Mouse (Mus musculus) lung, postnatal 0 days (tissue): Measurements from ENCODE around the gene Mrps23. TPM values are rescaled to one million over a fixed set of nuclear protein-coding genes. Genes with fewer than 3 reads are reported as not detected.

Experiments
- ATAC-seq: fragments of 200-750 bp; cut with Nextera tagmentation; 2 replicates; pipeline ENCODE4 v1.8.0; 2017; ENCODE audit warnings: moderate library complexity
- DNase-seq: peaks from one replicate; pipeline ENCODE4 v3.0.0-alpha.2; 2016; ENCODE audit warnings: low spot score
- H3K27ac ChIP-seq: fragments of 300-500 bp; sonication (generic); 2 replicates; pipeline ENCODE4 v1.5.1; 2014; ENCODE audit warnings: antibody characterized with exemption, mild to moderate bottlenecking, low read length, mixed read lengths
- H3K27me3 ChIP-seq: fragments of 300-500 bp; sonication (generic); replicated peaks from 2 replicates; pipeline ENCODE4 v1.6.1; 2014; ENCODE audit warnings: low read length, mixed read lengths; ENCODE audit not compliant: insufficient read depth
- H3K36me3 ChIP-seq: fragments of 300-500 bp; sonication (generic); 2 replicates; pipeline ENCODE4 v1.6.1; 2014; ENCODE audit warnings: low read length, mixed read lengths; ENCODE audit not compliant: insufficient read depth
- H3K4me1 ChIP-seq: fragments of 300-500 bp; sonication (generic); 2 replicates; pipeline ENCODE4 v1.6.1; 2014; ENCODE audit warnings: antibody characterized with exemption, low read depth, low read length, mixed read lengths; ENCODE audit not compliant: insufficient read depth
- H3K4me2 ChIP-seq: fragments of 300-500 bp; sonication (generic); replicated peaks from 2 replicates; pipeline ENCODE4 v1.6.1; 2014; ENCODE audit warnings: low read depth, mild to moderate bottlenecking, low read length, moderate library complexity, mixed read lengths
- H3K4me3 ChIP-seq: fragments of 300-500 bp; sonication (generic); 2 replicates; pipeline ENCODE4 v1.5.1; 2014; ENCODE audit warnings: low read depth, low read length
- H3K9ac ChIP-seq: fragments of 300-500 bp; sonication (generic); replicated peaks from 2 replicates; pipeline ENCODE4 v1.6.1; 2014; ENCODE audit warnings: low read depth, mild to moderate bottlenecking
- H3K9me3 ChIP-seq: fragments of 300-500 bp; sonication (generic); 2 replicates; pipeline ENCODE4 v1.6.1; 2016; ENCODE audit warnings: low read length, mixed read lengths
- CTCF ChIP-seq: IDR thresholded peaks from 2 replicates; pipeline ENCODE4 v1.5.1; 2016; ENCODE audit warnings: antibody characterized with exemption, mild to moderate bottlenecking
- EP300 ChIP-seq: IDR thresholded peaks from 2 replicates; pipeline ENCODE4 v1.6.1; 2016; ENCODE audit warnings: antibody characterized with exemption, mild to moderate bottlenecking, control low read depth
- WGBS: fragments of 180-500 bp; shearing (Covaris S2); extraction: QIAGEN DNeasy Blood & Tissue Kit; methylation state at CpG from one replicate; pipeline ENCODE4 v1.1.7; 2014; 5-methylcytosine and 5-hydroxymethylcytosine counted together
- polyA plus RNA-seq: library from polyadenylated mRNA; unstranded; fragments of >200 nt; fragmentation: Nextera tagmentation; extraction: Ambion mirVana; gene quantifications from 2 replicates; pipeline ENCODE4 v1.2.1, GENCODE M21; 2015

The Mrps23 gene
- polyA plus RNA-seq, 1 experiment from 2014 or later, result 46.5 TPM

DNA sequence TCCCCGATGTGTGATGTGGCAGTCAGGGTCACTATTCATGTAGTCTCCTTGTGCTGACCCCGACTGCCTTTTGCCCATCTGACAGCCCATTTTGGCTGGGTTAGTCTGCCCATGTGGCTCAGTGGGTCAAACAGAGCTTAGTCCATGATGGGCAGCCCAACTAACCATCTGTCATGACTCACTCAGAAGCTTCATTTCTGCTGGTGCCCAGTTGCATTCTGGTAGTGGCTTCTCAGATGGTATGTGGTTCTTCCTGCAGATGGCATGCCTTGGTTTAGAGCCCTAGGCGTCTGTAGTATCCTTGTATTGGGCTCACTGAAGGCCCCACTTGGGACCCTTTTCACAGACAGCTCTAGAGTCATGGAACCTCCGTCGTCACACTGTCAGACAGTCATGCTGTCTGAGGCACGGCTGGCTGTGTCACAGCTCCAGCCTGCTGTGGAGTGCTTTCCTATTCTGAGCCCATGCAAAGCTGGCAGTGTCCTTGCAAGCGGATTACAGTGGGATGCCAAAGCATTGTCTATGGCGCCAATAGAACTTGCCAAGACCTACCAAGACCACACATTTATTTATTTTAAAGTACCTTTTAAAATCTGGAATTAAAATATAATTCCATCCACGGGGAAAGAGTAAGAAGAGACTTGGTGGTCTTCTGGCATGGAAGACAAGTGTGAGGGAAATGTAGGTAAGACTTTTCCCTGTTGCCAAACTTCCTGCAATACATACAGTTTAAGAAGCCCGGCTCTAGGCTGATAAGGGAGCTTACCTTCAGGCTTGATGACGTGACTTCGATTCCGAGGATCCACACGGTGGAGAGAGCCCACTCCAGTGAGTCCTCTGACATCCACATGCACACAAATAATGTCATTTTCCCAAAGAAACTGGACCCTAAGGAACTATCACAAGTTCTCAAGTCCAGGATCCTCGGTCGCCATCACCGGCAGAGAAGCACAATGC lies 23.1 kb downstream of the Mrps23 start:
- DNase-seq, result no peak
- H3K4me3 ChIP-seq, result no peak overlapping the region
- WGBS, result 87% methylated on average over 17 of the region's 17 CpGs

DNA sequence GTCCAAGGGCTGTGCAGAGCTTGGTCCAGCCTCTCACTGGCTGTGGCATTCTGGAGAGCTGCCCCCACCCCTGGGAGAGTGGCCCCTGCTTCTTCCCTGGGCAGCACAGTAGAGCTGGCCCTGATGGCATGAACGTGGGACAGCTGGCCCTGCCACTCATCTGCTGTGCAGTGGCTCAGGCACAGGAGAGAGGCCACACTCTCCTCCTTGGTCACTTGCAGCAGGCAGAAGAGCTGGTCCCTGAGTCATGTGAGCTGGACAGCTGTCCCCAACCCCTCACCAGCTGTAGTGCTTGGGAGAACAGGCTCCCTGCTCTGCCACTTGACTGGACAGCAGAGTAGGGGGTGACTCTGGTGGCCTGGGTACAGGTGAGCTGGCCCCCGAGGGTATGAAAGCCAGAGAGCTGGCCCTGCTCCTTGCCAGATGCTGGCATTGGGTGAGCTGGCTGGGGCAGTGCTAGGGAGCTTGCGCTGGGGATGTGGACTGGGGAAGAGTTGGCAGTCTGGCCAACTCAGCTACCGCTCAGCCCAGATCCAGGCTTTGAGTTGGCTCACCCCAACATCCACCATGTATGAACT lies 27.1 kb downstream of the Mrps23 start:
- no peak overlapping the region for H3K27ac ChIP-seq
- ATAC-seq (no peak), DNase-seq (no peak)
- no peaks in the 10 kb centered on the region for H3K36me3 ChIP-seq
- H3K9me3 ChIP-seq, result no peaks in the 10 kb centered on the region
- H3K4me2 ChIP-seq, result no peak overlapping the region
- no peak overlapping the region for H3K9ac ChIP-seq
- 75% methylated on average over 4 of the region's 4 CpGs for WGBS
- H3K4me3 ChIP-seq, result no peak overlapping the region
- no peaks in the 10 kb centered on the region for H3K27me3 ChIP-seq
- TF ChIP-seq CTCF (no peak), EP300 (no peak)
- H3K4me1 ChIP-seq, result no peaks in the 10 kb centered on the region; the same call in 1 of the 2 replicates

More for the DNA sequence above, 23.1 kb downstream of the Mrps23 start:
- no peak overlapping the region for H3K9ac ChIP-seq
- H3K9me3 ChIP-seq, result no peaks in the 10 kb centered on the region
- H3K36me3 ChIP-seq, result no peaks in the 10 kb centered on the region
- no peak overlapping the region for H3K4me2 ChIP-seq
- H3K27me3 ChIP-seq, result no peaks in the 10 kb centered on the region
- no peak overlapping the region for H3K27ac ChIP-seq
- ATAC-seq, result no peak
- no peaks in the 10 kb centered on the region for H3K4me1 ChIP-seq
- TF ChIP-seq EP300, result no peak
- TF ChIP-seq CTCF, result no peak

DNA sequence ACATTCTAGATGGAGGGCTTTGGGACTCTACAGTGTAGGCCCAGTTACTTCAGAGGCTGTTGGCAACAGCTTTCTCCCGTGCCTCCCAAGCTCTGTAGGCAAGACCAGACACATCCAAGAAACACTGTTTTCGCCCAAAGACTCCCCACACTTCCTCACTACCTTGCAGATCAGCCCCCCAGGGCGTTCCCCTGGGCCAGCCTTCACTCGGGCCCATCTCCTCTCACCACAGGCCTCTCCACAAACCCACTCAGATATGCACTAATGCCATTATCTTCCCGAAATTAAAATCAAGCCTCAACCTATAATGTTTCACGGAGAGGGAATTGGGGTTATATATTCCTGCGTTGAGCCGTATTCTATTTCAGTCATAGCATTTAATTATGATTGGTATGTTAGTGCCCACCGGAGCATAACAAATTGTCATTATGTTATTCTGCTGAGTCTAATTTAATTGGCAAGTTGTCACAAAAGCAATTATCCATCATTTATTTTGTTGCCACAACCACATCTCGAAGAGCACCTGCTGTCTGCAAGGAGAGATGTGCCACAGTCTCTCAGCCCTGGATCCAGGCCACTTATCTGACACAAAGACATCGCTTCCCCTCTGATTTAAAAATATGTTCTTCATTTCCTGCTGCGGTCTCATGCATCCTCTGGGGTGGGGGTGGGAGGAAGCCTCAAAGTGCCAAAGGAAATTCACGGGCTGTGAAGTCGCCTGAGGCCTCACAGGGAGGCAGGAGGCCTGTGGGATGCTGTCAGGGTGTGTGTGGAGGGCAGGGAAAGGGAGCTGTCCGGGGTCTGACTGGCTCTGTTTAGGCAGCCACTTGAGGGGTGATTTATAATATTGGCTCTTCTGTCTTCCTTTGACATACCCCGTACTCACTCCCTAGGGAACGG lies 29.6 kb downstream of the Mrps23 start:
- DNase-seq, result peak; percentile 40
- no peak for TF ChIP-seq EP300
- TF ChIP-seq CTCF, result no peak
- H3K4me2 ChIP-seq, result no peak overlapping the region

DNA sequence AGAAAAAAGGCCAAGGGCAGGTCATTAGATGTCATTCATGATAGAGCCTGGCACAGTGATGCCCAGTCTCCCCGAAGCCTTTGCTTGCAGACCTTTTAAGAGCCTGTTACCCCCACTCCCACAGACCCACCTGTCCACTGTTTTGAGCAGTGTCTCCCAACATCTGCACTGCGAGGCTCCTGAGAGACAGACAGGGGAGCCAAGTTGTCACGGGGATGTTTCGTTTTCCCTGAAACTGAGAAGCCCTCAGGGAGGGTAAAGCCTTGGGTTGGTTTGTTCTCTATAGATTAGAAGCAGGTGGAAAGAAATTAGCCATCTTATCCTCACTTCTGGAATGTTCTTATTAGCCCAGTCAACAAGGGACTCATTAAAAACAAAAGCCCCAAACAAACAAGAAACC lies 30.6 kb downstream of the Mrps23 start:
- WGBS, result 23% methylated on average over 4 of the region's 4 CpGs
- Histone ChIP-seq H3K27ac (peak overlapping the region; percentile 1; the same call in 1 of the 2 replicates), H3K27me3 (no peaks in the 10 kb centered on the region), H3K9ac (no peak overlapping the region), H3K4me1 (no peaks in the 10 kb centered on the region; the same call in 1 of the 2 replicates), H3K36me3 (no peaks in the 10 kb centered on the region), H3K4me2 (0 out of 2 replicates have a peak overlapping the region, but pooled peaks have one; percentile 17), H3K9me3 (no peaks in the 10 kb centered on the region), H3K4me3 (no peak overlapping the region)
- DNase-seq, result no peak
- no peak for ATAC-seq
- TF ChIP-seq EP300 (no peak), CTCF (no peak)

More for the DNA sequence above, 29.6 kb downstream of the Mrps23 start:
- 47% methylated on average over 17 of the region's 17 CpGs for WGBS
- no peaks in the 10 kb centered on the region for H3K36me3 ChIP-seq
- no peaks in the 10 kb centered on the region for H3K9me3 ChIP-seq
- no peaks in the 10 kb centered on the region; the same call in 1 of the 2 replicates for H3K4me1 ChIP-seq
- no peak overlapping the region for H3K4me3 ChIP-seq
- H3K27ac ChIP-seq, result peak overlapping the region; percentile 1; the same call in 1 of the 2 replicates
- no peak overlapping the region for H3K9ac ChIP-seq
- no peaks in the 10 kb centered on the region for H3K27me3 ChIP-seq
- peak; percentile 34; the same call in 1 of the 2 replicates for ATAC-seq

DNA sequence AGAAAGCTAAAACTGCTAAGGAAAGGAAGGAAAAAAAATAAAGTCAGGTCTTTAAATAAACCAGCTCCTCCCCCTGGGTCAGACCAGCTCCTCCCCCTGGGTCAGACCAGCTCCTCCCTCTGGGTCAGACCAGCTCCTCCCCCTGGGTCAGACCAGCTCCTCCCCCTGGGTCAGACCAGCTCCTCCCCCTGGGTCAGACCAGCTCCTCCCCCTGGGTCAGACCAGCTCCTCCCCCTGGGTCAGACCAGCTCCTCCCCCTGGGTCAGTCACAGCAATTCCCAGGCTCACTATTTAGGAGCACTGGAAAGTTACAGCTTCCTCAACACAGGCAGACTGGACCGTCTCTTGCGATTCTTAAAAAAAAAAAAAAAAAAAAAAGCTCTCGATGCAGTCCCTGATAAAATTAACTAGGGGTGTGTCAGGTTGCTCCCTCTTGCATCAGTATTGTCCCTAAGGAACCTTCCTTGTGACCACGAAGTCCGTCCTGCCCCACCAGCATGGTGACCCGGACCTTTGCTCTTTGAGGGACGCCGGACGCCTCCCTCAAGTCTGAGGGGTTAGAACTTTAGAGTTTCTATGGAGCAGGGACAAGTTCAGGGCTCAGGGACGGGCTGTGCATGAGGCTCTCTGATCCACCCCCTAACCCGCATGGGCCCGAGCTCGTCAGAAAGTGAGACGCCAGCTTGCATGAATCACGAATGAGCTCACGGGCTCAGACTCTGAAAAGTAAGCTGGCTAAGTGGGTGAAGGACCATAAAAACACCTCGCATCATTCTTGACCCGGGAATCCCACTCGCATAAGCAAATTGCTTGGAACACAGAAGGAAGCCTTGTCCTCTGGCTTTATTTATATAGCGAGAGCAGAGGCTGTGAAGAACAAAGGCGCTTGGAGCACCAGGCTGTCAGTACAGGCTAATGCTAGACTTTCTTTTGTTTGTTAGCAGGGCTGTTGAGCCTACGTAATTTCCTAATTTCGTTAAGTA lies 31.3 kb downstream of the Mrps23 start:
- ATAC-seq (peak; percentile 82), DNase-seq (peak; percentile 77)
- Histone ChIP-seq H3K27me3 (no peaks in the 10 kb centered on the region), H3K9ac (no peak overlapping the region), H3K4me3 (0 out of 2 replicates have a peak overlapping the region, but pooled peaks have one; percentile 21), H3K9me3 (no peaks in the 10 kb centered on the region), H3K4me1 (no peaks in the 10 kb centered on the region; the same call in 1 of the 2 replicates), H3K27ac (peak overlapping the region; percentile 72), H3K4me2 (peak overlapping the region; percentile 50), H3K36me3 (no peaks in the 10 kb centered on the region)
- no peak for TF ChIP-seq EP300
- no peak for TF ChIP-seq CTCF
- WGBS, result 10% methylated on average over 23 of the region's 23 CpGs
